Mouse (Mus musculus) skeletal muscle tissue, adult 2 months (tissue): Measurements from ENCODE around the gene Klc4.
A peak's percentile ranks its signal among the peaks of the same experiment; 100 is the strongest.

Experiments used
- DNase-seq: peaks from one replicate; pipeline ENCODE4 v3.0.0-alpha.2; 2012; ENCODE audit warnings: low read depth, low spot score

Gene Klc4

GRCm38 (mm10) chr17:46645561-46646321 is at the start of gene Klc4, which contains the start of gene Mrpl2:
TSS of gene Klc4 (minus strand) at chr17:46646022.
TSS of gene Mrpl2 (plus strand) at chr17:46646229.
- DNase-seq, result peak; percentile 98

GRCm38 (mm10) chr17:46694517-46695063 is 48.8 kb upstream of the Klc4 start:
- DNase-seq, result no peak

- no peak for DNase-seq
Measured at GRCm38 (mm10) chr17:46691390-46691789, 45.6 kb upstream of the Klc4 start.

GRCm38 (mm10) chr17:46690665-46691064 is 44.8 kb upstream of the Klc4 start:
- DNase-seq, result no peak

GRCm38 (mm10) chr17:46685913-46686312 is 40.1 kb upstream of the Klc4 start:
- DNase-seq, result no peak

GRCm38 (mm10) chr17:46682654-46683389 is 37.0 kb upstream of the Klc4 start:
- DNase-seq, result no peak

- DNase-seq, result no peak
Measured at GRCm38 (mm10) chr17:46681466-46682118, 35.8 kb upstream of the Klc4 start.

GRCm38 (mm10) chr17:46680760-46681373 is 35.0 kb upstream of the Klc4 start, which contains the start of gene Klhdc3:
TSS of gene Klhdc3 (minus strand) at chr17:46680914.
- DNase-seq, result peak; percentile 99

- peak; percentile 52 for DNase-seq
Measured at GRCm38 (mm10) chr17:46679843-46680759, 34.3 kb upstream of the Klc4 start.

- peak; percentile 81 for DNase-seq
Measured at GRCm38 (mm10) chr17:46678911-46679310, 33.1 kb upstream of the Klc4 start.

GRCm38 (mm10) chr17:46678416-46678815 is 32.6 kb upstream of the Klc4 start, which contains the start of gene Mea1:
TSS of gene Mea1 (plus strand) at chr17:46678793.
- peak; percentile 69 for DNase-seq

- no peak for DNase-seq
Measured at GRCm38 (mm10) chr17:46674530-46675283, 28.9 kb upstream of the Klc4 start.

GRCm38 (mm10) chr17:46673850-46674529 is 28.2 kb upstream of the Klc4 start, which contains the start of gene Rrp36:
TSS of gene Rrp36 (minus strand) at chr17:46674352.
- DNase-seq, result peak; percentile 92

GRCm38 (mm10) chr17:46669911-46670310 is 24.1 kb upstream of the Klc4 start:
- no peak for DNase-seq

- peak; percentile 56 for DNase-seq
Measured at GRCm38 (mm10) chr17:46667712-46668111, 21.9 kb upstream of the Klc4 start.

- DNase-seq, result peak; percentile 82
Measured at GRCm38 (mm10) chr17:46662730-46663129, 16.9 kb upstream of the Klc4 start.

- no peak for DNase-seq
Measured at GRCm38 (mm10) chr17:46661981-46662380, 16.2 kb upstream of the Klc4 start.

- DNase-seq, result no peak
Measured at GRCm38 (mm10) chr17:46661351-46661750, 15.5 kb upstream of the Klc4 start.

GRCm38 (mm10) chr17:46656054-46656453 is 10.2 kb upstream of the Klc4 start:
- no peak for DNase-seq
